Mouse (Mus musculus): ENCODE measurements at regions not wholly inside any gene's neighbourhood (a gene's known extent, or its start where the extent isn't known, plus 50 kb on each side); places are given as distances from the start of the nearest gene placed in this dataset.

DNA sequence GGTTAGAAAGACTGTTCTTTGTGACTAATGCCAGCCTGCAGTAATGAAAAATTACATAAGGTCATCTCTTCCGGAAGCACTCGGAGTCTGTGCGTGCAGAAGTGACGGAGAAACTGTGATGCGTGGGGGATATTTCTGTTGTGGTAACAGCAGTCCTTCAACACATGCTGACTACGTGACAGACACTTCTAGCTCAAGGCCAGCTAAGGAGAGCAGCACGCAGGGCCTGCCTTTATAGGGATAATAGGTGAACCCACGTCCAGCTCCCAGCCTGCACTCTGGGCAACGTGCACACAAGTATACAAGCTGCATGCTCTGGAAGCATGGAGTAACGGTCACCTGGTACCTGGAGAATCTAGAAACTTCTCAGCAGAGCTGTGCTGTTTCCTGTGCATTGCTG is 77.5 kb upstream of the Pced1b start:
- 71% methylated on average over 10 of the region's 10 CpGs for WGBS (ENCODE audit: insufficient replicate concordance)
- no peaks in the 10 kb centered on the region for H3K27me3 ChIP-seq (ENCODE audit: control insufficient read depth, insufficient read depth, low read length)
- no peak overlapping the region for H3K9ac ChIP-seq (replicated peaks)
- DNase-seq (ENCODE audit: low read depth in 3 of 3, low spot score in 3 of 3) (no peak), ATAC-seq (ENCODE audit: insufficient read depth) (no peak)
- TF ChIP-seq CTCF (IDR thresholded peaks at IDR 0.05; ENCODE audit: low read depth) (no peak), EP300 (IDR thresholded peaks at IDR 0.05; ENCODE audit: low read depth) (no peak)
- H3K36me3 ChIP-seq (replicated peaks; ENCODE audit: control insufficient read depth, insufficient read depth, low read depth) = no peaks in the 10 kb centered on the region
- H3K27ac ChIP-seq = no peak overlapping the region
- no peak overlapping the region for H3K4me3 ChIP-seq (ENCODE audit: insufficient read depth in 1 of 2, low read depth in 2 of 2, low read length in 2 of 2)
- H3K4me2 ChIP-seq (ENCODE audit: low read depth) = no peak overlapping the region
- no peaks in the 10 kb centered on the region for H3K4me1 ChIP-seq (replicated peaks; ENCODE audit: control insufficient read depth in 2 of 2, insufficient read depth in 2 of 2, low read length in 1 of 2)
- no peaks in the 10 kb centered on the region for H3K9me3 ChIP-seq (ENCODE audit: control insufficient read depth, low read length)

- H3K27ac ChIP-seq = no peak overlapping the region
- H3K9me3 ChIP-seq (ENCODE audit: control insufficient read depth, low read length) = no peaks in the 10 kb centered on the region
- no peak overlapping the region for H3K4me3 ChIP-seq (ENCODE audit: insufficient read depth in 1 of 2, low read depth in 2 of 2, low read length in 2 of 2)
- no peaks in the 10 kb centered on the region for H3K27me3 ChIP-seq (ENCODE audit: control insufficient read depth, insufficient read depth, low read length)
- TF ChIP-seq EP300 (IDR thresholded peaks at IDR 0.05; ENCODE audit: low read depth) (no peak), CTCF (IDR thresholded peaks at IDR 0.05; ENCODE audit: low read depth) (no peak)
- no peak overlapping the region for H3K4me2 ChIP-seq (ENCODE audit: low read depth)
- ATAC-seq (ENCODE audit: insufficient read depth) = no peak
- H3K9ac ChIP-seq (replicated peaks) = no peak overlapping the region
- H3K4me1 ChIP-seq (replicated peaks; ENCODE audit: control insufficient read depth in 2 of 2, insufficient read depth in 2 of 2, low read length in 1 of 2) = peaks cover 0 to 5% of the 10 kb centered on the region in 2 experiments; a peak in 1 of 4 replicates
- no peak for DNase-seq (ENCODE audit: low read depth in 3 of 3, low spot score in 3 of 3)
- H3K36me3 ChIP-seq (replicated peaks; ENCODE audit: control insufficient read depth, insufficient read depth, low read depth) = no peaks in the 10 kb centered on the region
- 76% methylated on average over 7 of the region's 7 CpGs for WGBS (ENCODE audit: insufficient replicate concordance)
Observed at GRCm38 (mm10) chr15:97167116-97167515, 79.8 kb upstream of the Pced1b start.

- Histone ChIP-seq H3K4me3 (ENCODE audit: insufficient read depth in 1 of 2, low read depth in 2 of 2, low read length in 2 of 2) (no peak overlapping the region), H3K36me3 (replicated peaks; ENCODE audit: control insufficient read depth, insufficient read depth, low read depth) (no peaks in the 10 kb centered on the region), H3K27me3 (ENCODE audit: control insufficient read depth, insufficient read depth, low read length) (no peaks in the 10 kb centered on the region), H3K4me1 (replicated peaks; ENCODE audit: control insufficient read depth in 2 of 2, insufficient read depth in 2 of 2, low read length in 1 of 2) (peaks cover 0 to 5% of the 10 kb centered on the region in 2 experiments; a peak in 2 of 4 replicates), H3K27ac (no peak overlapping the region), H3K9me3 (ENCODE audit: control insufficient read depth, low read length) (no peaks in the 10 kb centered on the region), H3K4me2 (ENCODE audit: low read depth) (no peak overlapping the region), H3K9ac (replicated peaks) (no peak overlapping the region)
- 64% methylated on average over 15 of the region's 15 CpGs for WGBS (ENCODE audit: insufficient replicate concordance)
- DNase-seq (ENCODE audit: low read depth in 3 of 3, low spot score in 3 of 3) (no peak), ATAC-seq (ENCODE audit: insufficient read depth) (no peak)
- TF ChIP-seq EP300 (IDR thresholded peaks at IDR 0.05; ENCODE audit: low read depth) = no peak
Observed at GRCm38 (mm10) chr15:97164616-97165015, 82.3 kb upstream of the Pced1b start.

DNA sequence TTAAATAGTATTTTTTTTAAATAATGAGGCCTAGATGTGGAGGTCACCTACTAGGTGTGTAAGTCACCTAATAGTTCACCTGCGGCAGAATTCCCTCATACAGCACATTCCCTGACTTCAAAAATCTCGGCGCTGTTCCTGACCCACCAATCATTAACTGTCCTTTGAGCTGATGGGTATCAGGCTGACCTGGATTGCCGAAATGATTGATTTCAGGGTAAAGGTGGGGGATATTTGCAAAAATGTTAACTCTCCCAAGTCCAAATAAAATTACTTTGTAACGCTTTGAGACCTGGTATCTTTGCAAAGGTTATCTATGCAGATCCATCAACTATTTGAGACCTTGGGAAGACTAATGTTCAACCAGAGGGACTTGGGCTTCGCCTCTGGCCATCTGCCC is 82.9 kb upstream of the Pced1b start:
- WGBS (ENCODE audit: insufficient replicate concordance) = 64% methylated on average over 6 of the region's 6 CpGs

GRCm38 (mm10) chr15:97163090-97163489 is 83.8 kb upstream of the Pced1b start:
- no peak overlapping the region for H3K27ac ChIP-seq
- 58% methylated on average over 8 of the region's 8 CpGs for WGBS (ENCODE audit: insufficient replicate concordance)
- H3K9me3 ChIP-seq (ENCODE audit: control insufficient read depth, low read length) = no peaks in the 10 kb centered on the region
- no peaks in the 10 kb centered on the region for H3K36me3 ChIP-seq (replicated peaks; ENCODE audit: control insufficient read depth, insufficient read depth, low read depth)
- no peak overlapping the region for H3K9ac ChIP-seq (replicated peaks)
- H3K27me3 ChIP-seq (ENCODE audit: control insufficient read depth, insufficient read depth, low read length) = no peaks in the 10 kb centered on the region
- no peak overlapping the region for H3K4me3 ChIP-seq (ENCODE audit: insufficient read depth in 1 of 2, low read depth in 2 of 2, low read length in 2 of 2)
- TF ChIP-seq EP300 (IDR thresholded peaks at IDR 0.05; ENCODE audit: low read depth) = no peak
- no peak for TF ChIP-seq CTCF (IDR thresholded peaks at IDR 0.05; ENCODE audit: low read depth)
- H3K4me1 ChIP-seq (replicated peaks; ENCODE audit: control insufficient read depth in 2 of 2, insufficient read depth in 2 of 2, low read length in 1 of 2) = peaks cover 0 to 5% of the 10 kb centered on the region in 2 experiments; a peak in 2 of 4 replicates
- ATAC-seq (ENCODE audit: insufficient read depth) (no peak), DNase-seq (ENCODE audit: low read depth in 3 of 3, low spot score in 3 of 3) (no peak)
- no peak overlapping the region for H3K4me2 ChIP-seq (ENCODE audit: low read depth)

More for the DNA sequence above, 82.9 kb upstream of the Pced1b start:
- Histone ChIP-seq H3K4me3 (ENCODE audit: insufficient read depth in 1 of 2, low read depth in 2 of 2, low read length in 2 of 2) (no peak overlapping the region), H3K36me3 (replicated peaks; ENCODE audit: control insufficient read depth, insufficient read depth, low read depth) (no peaks in the 10 kb centered on the region), H3K9ac (replicated peaks) (no peak overlapping the region), H3K27me3 (ENCODE audit: control insufficient read depth, insufficient read depth, low read length) (no peaks in the 10 kb centered on the region), H3K27ac (no peak overlapping the region), H3K9me3 (ENCODE audit: control insufficient read depth, low read length) (no peaks in the 10 kb centered on the region), H3K4me1 (replicated peaks; ENCODE audit: control insufficient read depth in 2 of 2, insufficient read depth in 2 of 2, low read length in 1 of 2) (peaks cover 0 to 5% of the 10 kb centered on the region in 2 experiments; a peak in 2 of 4 replicates), H3K4me2 (ENCODE audit: low read depth) (no peak overlapping the region)
- ATAC-seq (ENCODE audit: insufficient read depth) (peak; percentile 41; the same call in 1 of the 2 replicates), DNase-seq (ENCODE audit: low read depth in 3 of 3, low spot score in 3 of 3) (peak in 1 of 3 experiments; percentile 2)
- no peak for TF ChIP-seq EP300 (IDR thresholded peaks at IDR 0.05; ENCODE audit: low read depth)
- no peak for TF ChIP-seq CTCF (IDR thresholded peaks at IDR 0.05; ENCODE audit: low read depth)
